Mouse (Mus musculus) right cerebral cortex, postnatal 4 days (tissue): ENCODE measurements around the gene Mrpl58.
"Not testable (repeated sequence)": the region's sequence is repeated elsewhere in the genome, so short reads cannot be mapped to it uniquely, and the experiment has no call there.

Experiments used
- DNase-seq: peaks from one replicate; pipeline ENCODE4 v3.0.0-alpha.2; 2022

Mrpl58 gene

DNA sequence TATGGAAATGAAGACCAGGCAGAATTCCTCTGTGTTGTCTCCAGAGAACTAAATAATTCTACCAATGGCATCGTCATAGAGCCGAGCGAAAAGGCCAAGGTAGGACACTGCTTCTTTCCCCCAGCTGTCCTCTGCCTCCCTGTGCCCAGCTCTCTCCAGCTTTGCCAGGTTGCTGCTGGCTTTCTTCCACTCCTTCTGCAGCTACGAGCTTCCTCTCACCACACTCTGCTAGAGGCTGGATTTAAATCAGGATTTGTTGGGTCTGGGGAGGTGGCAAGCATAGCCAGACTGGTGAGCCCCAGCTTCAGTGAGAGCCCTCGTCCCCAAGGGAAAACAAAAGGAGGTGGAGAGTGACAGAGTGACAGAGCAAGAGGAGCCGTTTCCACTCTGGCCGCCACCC is 25.8 kb downstream of the Mrpl58 start:
- no peak for DNase-seq

DNA sequence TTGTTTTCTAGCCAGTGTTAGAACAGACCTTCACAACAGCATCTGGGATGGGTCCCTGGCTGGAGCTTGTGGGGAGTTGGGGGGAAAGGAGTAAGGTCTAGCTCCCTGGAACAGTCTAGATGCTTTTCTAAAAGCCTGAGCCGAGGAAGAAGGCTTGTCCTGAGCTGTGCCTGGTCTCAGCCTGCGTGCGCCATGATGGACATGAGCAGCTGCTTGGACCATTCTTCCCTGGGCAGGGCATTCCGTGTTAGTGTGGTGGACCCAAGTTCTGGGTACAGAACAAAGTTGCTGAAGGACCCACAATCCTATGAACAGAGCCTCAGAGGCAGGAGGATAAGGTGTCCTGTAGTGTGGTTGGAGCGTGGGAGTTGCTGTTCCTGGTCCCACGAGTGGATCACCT is 27.0 kb downstream of the Mrpl58 start:
- DNase-seq = no peak

DNA sequence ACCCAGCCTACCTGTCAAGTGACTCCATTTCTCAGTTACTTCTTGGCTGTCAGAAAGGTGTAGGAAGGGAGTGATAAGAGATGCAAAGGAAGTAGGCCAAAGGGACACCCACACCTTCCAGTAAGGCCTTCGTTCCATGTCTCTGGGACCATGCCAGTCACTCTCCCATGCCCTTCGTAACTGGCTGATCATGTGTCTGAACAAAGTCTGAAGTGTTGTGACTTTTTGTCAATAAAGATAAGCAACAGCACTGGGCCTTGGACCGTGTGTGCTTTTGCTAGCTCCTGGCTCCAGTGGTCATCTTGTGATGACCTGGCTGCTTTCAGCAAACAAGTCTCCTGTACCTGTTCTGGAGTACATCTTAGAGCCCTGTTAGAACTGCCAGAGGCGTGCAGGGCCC is 29.3 kb downstream of the Mrpl58 start:
- no peak for DNase-seq

DNA sequence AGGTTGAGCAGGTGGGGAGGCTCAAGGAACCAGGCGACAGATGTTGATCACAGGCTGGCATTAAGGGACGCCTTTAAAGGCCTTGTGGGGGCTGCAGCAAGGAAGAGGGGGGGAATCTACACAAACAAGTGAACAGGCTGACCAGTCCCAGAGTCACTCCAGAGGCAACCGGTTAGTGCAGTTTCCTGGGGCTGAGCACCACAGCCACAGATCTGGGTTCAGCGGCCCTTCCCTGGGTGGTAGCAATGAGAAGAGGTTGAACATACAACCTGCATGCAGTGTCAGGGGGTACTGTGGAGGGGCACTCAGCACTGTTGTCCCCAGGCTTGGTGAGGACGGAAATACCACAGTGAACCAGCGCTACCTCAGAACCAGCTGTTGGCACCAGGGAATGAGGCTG is 29.8 kb downstream of the Mrpl58 start:
- no peak for DNase-seq

DNA sequence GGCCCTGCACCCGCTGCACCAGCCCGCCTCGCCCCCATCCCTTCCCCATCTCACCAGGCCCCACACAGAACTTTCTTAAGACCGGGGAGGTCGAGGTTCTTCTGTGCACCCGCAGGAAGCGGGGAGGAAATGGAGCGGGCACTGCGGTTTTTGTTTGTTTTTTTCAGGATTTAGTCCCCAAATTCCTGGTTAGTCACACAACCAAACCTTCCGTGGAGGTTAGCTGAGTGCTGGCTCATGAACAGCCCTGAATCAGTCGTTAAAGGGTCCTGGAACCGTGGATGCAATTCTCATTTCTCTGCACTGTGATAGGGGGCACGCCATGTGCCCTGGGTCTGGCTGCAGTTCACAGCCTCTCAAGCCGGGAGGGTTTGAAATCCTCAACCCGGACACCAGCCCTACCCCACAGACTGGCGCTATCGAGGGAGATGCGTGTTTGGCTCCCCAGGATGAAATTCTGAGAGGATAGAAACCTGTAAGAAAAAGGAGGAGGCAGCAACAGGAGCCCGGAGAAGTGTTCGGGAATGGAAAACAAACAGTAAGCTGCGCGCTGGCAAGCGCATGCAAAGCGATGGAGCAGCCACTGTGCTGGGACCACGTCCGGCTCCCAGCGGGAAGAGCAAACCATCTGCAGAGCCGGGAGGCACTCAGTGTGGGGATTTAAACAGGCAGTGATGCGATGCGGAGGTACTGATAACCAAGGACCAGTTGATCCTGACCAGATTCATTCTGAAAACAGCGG is 32.2 kb downstream of the Mrpl58 start:
- DNase-seq = peak; percentile 52

DNA sequence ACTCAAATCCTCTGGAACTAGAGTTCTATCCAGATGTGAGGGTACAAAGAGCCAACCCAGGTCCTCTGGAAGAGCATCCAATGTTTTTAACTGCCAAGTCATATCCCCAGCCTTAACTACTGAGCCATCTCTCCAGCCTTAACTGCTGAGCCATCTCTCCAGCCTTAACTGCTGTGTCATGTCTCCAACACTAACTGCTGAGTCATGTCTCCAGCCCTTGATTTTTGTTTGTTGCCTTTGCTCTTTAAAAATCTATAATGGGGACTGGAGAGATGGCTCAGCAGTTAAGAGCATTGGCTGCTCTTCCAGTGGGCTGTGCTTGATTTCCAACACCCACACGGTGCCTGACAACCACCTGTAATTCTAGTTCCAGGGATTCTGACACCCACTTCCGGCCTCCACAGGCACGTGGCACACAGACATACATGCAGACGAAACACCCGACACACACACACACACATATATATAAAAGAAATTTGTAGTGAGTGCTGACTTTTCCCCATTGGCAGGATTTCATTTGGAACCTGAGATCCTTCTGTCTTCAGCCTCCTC is 34.1 kb downstream of the Mrpl58 start:
- DNase-seq = no peak

DNA sequence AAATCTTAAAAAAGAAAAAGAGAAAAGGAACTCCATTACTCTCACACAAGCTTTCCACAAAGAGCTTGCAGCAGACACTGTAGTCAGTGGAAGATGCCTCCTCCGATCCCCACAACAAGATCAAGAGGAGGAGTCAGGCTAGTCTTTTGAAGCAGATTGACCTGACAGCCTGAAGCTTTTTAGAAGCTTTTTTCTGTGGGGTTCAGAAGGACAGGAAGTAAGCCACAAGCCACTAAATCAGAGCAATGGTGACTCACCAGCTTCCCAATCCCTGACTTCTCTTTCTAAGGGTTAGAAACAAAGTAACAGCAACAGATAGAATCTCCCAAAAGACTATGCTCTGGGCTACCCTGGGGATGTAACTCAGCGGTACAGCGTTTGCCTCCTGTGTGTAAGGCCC is 35.8 kb downstream of the Mrpl58 start:
- no peak for DNase-seq

DNA sequence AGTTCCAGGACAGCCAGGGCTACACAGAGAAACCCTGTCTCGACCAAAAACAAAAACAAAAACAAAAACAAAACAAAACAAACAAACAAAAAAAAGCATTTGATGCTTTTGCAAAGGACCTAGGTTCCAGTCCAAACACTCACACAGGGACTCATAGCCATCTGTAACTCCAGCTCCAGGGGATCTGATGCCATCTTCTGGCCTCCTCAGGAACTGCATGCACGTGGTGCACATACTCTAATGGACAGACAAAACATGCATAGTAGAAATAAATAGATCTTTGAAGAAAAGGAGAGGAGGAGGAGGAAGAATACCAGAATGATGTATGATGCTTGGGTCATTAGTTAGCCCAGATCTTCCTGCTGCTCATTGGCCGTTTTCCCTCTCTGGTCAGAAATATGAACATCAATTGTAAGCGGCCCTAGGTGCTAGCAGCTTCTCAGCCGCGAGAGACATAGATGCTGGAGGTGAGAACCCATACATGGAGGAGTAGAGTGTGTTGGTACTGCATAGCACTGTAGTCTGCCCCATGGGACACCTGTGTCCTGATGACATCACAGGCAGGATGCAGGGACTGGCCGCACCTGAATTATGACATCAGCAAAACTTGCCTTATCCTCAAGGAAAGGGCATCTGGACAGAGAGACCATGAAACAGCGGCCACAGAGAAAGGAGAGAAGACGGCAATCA is 36.5 kb downstream of the Mrpl58 start, which contains the start of gene Trim80:
Trim80 (plus strand) TSS at position 640 of the 690 bp plus-strand sequence.
- DNase-seq = no peak

DNA sequence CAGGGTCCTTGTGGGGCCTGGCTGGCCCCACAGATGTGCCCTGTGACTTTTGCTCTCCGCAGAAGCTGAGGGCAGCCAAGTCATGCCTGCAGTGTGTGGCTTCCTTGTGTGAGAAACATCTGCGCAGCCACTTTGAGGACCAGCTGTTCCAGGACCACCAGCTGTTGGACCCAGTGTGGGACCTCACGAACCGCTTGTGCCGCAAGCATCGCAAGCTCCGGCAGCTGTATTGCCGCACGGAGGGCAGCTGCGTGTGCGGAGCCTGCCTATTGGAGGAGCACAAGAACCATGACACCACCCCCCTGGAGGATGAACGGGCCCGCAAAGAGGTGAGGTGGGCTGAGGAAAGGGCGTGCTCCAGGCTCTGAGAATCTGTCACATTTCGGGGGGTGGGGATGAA is 37.9 kb downstream of the Mrpl58 start:
- no peak for DNase-seq

DNA sequence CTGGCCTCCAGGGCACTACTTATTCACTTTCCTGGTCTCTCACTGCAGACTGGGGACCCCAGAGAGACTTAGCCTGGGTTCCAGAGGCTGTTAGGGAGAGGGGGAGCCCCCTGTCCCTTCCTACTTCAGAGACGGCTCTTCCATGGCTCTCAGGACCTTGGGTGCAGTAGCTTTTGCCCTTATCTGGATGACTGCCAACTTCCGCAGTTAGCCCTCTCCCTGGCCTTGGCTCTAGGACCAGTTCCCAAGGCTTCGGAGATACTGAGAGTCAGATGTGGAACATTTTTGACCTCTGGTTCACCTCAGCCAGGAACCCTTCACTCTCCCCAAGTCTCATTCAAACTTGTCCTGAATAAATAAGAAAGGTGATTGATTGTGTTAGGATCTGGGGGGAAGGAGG is 43.4 kb downstream of the Mrpl58 start:
- no peak for DNase-seq

DNA sequence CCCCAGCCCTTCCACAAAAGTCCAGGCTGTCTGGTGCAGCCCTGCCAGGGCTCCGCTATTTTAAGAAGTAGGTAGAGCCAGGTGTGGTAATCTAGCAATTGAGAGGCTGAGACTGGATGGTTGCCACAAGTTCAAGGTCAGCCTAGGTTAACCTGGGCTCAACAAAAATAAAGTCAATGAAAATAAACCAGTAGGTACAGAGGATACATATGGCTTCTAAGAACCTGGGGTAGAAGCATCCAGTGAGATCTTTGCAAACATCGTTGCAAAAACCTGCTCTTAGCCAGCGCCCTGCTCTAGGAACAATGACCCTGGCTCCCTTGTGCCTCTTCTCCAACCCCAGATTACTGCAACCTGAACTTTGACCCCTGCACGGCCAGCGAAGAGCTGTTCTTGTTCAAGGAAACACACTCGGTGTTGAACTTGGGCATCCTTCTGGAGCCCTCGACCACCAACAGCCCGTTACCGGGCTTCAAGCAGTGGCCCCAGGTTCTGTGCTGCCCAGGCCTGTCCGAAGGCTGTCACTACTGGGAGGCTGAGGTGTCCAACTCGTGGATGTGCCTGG is 43.9 kb downstream of the Mrpl58 start:
- no peak for DNase-seq

DNA sequence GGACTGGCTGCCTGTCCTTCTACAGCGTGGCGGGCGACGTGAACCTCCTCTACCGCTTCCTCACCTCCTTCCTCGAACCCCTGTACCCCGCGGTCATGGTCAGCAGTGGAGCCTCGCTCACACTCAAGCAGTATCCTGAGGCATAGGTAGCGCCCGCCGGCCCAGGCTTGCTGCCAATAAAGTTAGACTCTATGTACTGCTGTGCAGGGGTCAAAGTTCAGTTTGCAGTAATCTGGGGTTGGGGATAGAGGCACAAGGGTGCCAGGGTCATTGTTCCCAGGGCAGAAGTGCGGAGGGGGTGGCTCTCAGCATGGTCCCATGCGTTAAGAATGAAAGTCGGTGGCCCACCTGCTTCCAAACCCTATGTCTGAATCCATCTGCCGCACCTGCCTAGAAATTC is 44.5 kb downstream of the Mrpl58 start:
- DNase-seq = no peak

DNA sequence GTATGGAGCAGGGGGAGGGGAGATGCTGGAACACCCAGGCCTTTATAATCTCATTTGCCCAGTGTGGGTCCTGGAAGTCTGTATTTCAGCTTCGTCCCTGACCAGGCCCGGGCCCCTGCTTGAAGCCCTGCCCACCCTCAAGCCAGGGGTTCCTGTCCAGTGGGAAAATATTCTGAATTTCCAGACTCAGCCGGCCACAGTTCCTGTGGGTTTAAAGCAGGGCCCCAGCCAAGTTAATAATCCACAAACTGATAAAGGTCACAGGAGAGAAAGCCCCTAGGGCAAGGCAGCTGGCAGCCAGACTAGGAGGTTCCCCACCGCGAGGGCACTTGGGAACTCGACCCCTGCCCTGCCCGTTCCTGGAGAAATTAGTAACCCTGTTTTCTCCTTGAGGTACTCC is 45.4 kb downstream of the Mrpl58 start:
- DNase-seq = no peak

DNA sequence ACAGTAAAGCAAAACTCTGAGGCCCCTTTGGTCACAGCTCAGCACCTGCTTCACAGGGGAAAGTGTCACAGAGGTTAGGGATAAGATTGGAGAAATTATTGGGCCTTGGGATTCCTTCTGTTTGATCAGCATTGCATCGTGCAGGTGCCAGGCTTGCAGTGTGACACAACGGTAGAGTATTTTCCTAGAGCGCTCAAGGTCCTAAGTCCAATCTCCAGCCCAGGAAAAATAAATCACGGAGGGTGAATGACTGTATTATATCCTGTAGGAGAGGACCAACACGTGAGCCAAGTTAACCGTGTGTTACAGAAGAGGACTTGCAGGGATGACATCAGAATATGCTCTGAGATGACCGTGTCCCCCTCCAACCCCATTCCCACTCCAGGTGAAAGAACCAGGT is 46.6 kb downstream of the Mrpl58 start:
- no peak for DNase-seq

DNA sequence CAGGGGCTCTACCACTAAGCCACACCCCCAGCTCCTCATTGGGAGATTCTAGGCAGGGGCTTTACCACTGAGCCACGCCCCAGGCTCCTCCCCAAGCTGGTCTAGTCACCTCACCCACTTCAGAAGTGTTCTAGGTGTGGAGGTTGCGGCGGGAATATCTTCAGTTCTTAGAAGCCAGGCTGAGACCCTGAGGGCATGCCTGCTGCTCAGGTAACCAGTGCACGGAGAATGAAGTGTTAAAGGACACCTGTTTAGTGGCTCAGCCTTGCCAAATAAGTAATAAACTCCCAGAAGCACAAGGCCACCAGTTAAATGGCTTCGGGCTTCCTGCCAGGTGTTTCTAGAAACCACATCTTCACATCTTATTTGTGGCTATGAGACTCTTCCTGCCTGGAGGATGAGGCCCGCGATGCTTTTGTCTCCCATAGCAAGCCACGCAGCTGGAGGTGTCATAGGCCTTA is 48.3 kb downstream of the Mrpl58 start:
- no peak for DNase-seq

DNA sequence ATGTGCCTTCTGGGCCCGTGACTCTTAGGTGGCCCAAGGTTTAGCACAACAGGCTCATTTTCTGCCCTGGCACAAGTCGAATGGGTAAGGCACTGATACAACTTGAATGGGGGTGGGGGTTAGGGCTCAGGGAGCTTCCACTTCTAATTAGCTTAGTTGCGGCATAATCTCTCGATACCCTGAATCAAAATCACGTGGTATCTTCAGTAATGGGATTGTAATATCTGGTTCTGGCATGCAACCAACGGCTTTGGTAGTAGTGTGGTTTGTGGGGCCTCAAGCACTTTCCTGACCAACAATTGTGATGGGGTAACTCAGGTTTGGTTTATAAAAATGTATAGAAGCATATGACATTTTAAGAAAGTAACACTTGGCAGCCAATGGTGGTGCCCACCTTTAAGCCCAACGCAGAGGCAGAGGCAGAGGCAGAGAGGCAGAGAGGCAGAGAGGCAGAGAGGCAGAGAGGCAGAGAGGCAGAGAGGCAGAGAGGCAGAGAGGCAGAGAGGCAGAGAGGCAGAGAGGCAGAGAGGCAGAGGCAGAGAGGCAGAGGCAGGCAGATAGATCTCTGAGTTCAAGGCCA is 48.8 kb downstream of the Mrpl58 start:
- no peak for DNase-seq

DNA sequence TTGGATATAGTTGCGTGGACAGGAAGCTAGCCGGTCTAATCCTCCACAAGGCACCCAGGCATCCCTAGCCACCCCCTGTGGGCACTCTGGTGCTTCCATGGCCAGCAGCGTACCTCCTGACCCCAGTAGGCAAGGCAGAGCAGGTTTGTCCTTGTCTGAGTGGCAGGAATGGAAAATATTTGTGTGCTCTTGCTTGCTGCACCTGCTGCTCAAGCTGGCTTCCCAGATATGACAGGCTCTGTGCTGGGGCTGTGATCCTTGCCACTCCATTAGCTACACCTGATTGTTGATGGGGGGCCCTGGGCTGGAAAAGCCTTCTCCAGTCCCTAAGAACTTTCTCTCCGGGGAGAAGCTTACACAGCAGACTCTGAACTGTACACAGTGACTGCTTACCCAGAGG is 49.8 kb downstream of the Mrpl58 start:
- no peak for DNase-seq

DNA sequence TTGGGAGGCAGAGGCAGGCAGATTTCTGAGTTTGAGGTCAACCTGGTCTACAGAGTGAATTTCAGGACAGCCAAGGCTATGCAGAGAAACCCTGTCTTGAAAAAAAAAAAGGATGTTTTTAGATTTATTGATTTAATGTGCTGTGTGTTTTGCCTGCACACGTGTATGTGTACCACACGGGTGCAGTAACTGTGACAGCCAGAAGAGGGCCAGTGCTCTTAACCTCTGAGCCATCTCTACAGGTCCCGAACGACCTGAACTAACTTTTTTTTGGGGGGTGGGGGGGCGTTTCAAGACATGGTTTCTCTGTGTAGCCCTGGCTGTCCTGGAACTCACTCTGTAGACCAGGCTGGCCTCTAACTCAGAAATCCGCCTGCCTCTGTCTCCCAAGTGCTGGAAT is 51.3 kb downstream of the Mrpl58 start:
- not testable (repeated sequence) for DNase-seq

DNA sequence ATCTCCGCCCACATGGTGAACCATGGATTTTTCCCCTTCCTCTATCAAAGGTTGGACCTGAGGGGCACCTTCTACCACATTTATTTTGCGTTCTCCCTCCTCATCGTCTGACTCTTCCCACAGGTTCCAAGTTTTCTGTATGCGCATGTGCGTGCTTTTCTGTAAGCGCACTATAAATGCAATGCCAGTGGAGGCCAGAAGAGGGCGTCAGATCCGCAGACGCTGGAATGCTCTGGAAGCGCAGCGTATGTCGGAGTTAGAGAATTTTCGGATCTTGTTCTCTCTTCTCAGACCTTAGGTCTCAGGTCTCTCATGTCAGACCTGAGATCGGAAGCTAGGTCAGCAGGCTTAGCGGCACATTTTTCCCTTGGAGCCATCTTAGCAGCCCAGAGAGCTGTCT is 52.1 kb downstream of the Mrpl58 start:
- no peak for DNase-seq

DNA sequence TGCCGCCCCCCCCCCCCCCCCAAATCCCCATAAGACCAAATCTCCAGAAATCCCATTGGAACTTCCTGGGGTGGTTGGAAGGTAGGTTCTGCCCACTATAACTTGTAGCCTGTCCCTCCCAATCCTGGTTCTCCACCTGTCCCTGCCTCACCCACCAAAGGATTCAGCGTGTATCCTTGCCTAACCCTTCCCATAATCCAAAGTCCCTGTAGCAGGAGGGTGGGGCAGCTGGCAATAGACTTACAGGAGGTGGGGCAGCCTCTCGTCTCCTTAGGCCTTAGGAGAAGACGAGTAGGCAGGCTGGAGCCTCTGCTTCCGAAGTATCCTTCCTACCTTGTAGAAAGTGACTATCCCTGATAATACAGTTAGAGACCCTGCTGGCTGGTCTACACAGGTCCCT is 52.6 kb downstream of the Mrpl58 start:
- DNase-seq = no peak

DNA sequence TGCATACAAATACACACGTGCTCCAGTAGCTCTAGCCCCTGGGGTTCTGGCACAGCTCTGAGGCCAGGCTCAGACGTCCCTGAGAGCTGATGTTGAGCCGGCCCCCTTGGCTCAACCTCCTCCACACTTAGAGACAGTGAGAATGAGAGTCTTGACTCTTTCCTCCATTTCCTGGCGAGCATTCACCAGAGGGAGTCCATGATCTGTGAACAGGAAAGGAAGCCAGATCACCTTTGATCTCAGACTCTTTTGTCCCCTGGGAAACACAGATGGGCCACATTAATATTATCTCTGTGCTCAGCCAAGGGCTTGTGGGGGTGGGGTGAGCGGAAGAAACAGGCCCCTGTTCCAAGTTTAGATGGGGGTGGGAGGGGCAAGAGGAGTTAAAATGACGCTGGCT is 53.9 kb downstream of the Mrpl58 start:
- no peak for DNase-seq

DNA sequence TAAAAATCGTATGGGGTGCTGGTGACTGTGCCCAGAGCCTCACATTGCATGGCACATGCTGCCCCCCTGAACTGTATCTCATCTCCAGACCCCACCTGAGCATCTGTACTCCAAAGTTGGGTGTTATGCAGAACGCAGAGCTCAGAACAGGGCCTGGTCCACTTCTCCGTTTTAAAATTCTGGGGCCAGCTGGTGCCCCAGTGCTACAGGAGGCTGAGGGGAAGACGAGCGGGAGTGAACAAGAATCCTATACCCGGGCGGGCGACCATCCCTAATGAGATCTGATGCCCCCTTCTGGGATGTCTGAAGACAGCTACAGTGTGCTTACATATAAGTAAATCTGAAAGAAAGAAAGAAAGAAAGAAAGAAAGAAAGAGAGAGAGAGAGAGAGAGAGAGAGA is 57.4 kb downstream of the Mrpl58 start:
- DNase-seq = no peak

DNA sequence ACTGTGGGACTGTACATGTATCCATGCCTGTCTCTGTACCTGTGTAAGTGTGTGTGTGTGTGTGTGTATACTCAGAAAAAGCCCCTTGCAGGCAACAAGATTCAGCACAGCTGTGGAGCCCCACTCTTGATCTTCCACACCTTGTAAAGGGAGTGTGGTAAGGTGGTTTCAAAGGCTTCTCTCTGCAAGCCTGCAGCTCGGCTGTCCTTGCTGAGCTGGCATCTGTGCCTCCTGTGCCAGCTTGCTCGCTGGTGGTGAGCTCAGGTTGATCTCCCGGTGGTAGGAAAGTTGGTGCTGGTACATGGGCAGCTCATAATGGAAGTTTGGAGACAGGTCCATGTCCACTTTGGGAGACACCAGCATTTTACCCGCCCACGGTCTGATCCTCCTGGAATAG is 58.3 kb downstream of the Mrpl58 start:
- DNase-seq = no peak
